Mouse (Mus musculus): ENCODE results near the gene Sept11. TPM values are rescaled to one million over a fixed set of nuclear protein-coding genes. Genes with fewer than 3 reads are reported as not detected.

Sept11 gene
- polyA plus RNA-seq, 1 experiment from 2014 or later = 261 TPM

GRCm38 (mm10) chr5:93051041-93051440, 42.2 kb upstream of the Sept11 start:
- DNase-seq (ENCODE audit: low spot score) (no peak), ATAC-seq (replicated peaks; ENCODE audit: insufficient number of reproducible peaks, low FRiP score, low TSS enrichment, low read depth) (no peak)
- Histone ChIP-seq H3K9ac (replicated peaks; ENCODE audit: low read length) (no peak overlapping the region), H3K4me3 (ENCODE audit: low read depth, low read length) (no peak overlapping the region), H3K27me3 (ENCODE audit: control insufficient read depth, insufficient read depth, low read length) (peaks cover 5% of the 10 kb centered on the region), H3K27ac (replicated peaks; ENCODE audit: low read depth, low read length) (no peak overlapping the region), H3K4me2 (ENCODE audit: low read depth, low read length) (no peak overlapping the region), H3K36me3 (replicated peaks; ENCODE audit: control insufficient read depth, insufficient read depth, low read depth, low read length) (no peaks in the 10 kb centered on the region), H3K9me3 (replicated peaks; ENCODE audit: control insufficient read depth, low read length) (no peaks in the 10 kb centered on the region), H3K4me1 (ENCODE audit: control insufficient read depth, insufficient read depth, low read length) (no peaks in the 10 kb centered on the region)
- 50% methylated on average over 5 of the region's 5 CpGs for WGBS

GRCm38 (mm10) chr5:93051951-93052350, 41.3 kb upstream of the Sept11 start:
- no peaks in the 10 kb centered on the region for H3K27me3 ChIP-seq (ENCODE audit: control insufficient read depth, insufficient read depth, low read length)
- H3K4me2 ChIP-seq (ENCODE audit: low read depth, low read length) = no peak overlapping the region
- H3K4me1 ChIP-seq (ENCODE audit: control insufficient read depth, insufficient read depth, low read length) = no peaks in the 10 kb centered on the region
- no peaks in the 10 kb centered on the region for H3K9me3 ChIP-seq (replicated peaks; ENCODE audit: control insufficient read depth, low read length)
- ATAC-seq (replicated peaks; ENCODE audit: insufficient number of reproducible peaks, low FRiP score, low TSS enrichment, low read depth) = no peak
- no peak for DNase-seq (ENCODE audit: low spot score)
- no peak overlapping the region for H3K27ac ChIP-seq (replicated peaks; ENCODE audit: low read depth, low read length)
- WGBS = 90% methylated on average over 9 of the region's 9 CpGs
- no peak overlapping the region for H3K4me3 ChIP-seq (ENCODE audit: low read depth, low read length)
- no peak overlapping the region for H3K9ac ChIP-seq (replicated peaks; ENCODE audit: low read length)
- no peaks in the 10 kb centered on the region for H3K36me3 ChIP-seq (replicated peaks; ENCODE audit: control insufficient read depth, insufficient read depth, low read depth, low read length)

GRCm38 (mm10) chr5:93053606-93054397, 39.4 kb upstream of the Sept11 start:
- H3K9me3 ChIP-seq (replicated peaks; ENCODE audit: control insufficient read depth, low read length) = no peaks in the 10 kb centered on the region
- no peak overlapping the region for H3K4me3 ChIP-seq (ENCODE audit: low read depth, low read length)
- no peaks in the 10 kb centered on the region for H3K27me3 ChIP-seq (ENCODE audit: control insufficient read depth, insufficient read depth, low read length)
- 45% methylated on average over 8 of the region's 8 CpGs for WGBS
- H3K36me3 ChIP-seq (replicated peaks; ENCODE audit: control insufficient read depth, insufficient read depth, low read depth, low read length) = no peaks in the 10 kb centered on the region
- ATAC-seq (replicated peaks; ENCODE audit: insufficient number of reproducible peaks, low FRiP score, low TSS enrichment, low read depth) (no peak), DNase-seq (ENCODE audit: low spot score) (no peak)
- no peaks in the 10 kb centered on the region for H3K4me1 ChIP-seq (ENCODE audit: control insufficient read depth, insufficient read depth, low read length)
- no peak overlapping the region for H3K27ac ChIP-seq (replicated peaks; ENCODE audit: low read depth, low read length)
- H3K4me2 ChIP-seq (ENCODE audit: low read depth, low read length) = no peak overlapping the region
- no peak overlapping the region for H3K9ac ChIP-seq (replicated peaks; ENCODE audit: low read length)

- no peak overlapping the region for H3K4me3 ChIP-seq (ENCODE audit: low read depth, low read length)
- no peak overlapping the region for H3K4me2 ChIP-seq (ENCODE audit: low read depth, low read length)
- no peak overlapping the region for H3K27ac ChIP-seq (replicated peaks; ENCODE audit: low read depth, low read length)
- no peak for ATAC-seq (replicated peaks; ENCODE audit: insufficient number of reproducible peaks, low FRiP score, low TSS enrichment, low read depth)
- DNase-seq (ENCODE audit: low spot score) = no peak
- WGBS = 87% methylated on average over 4 of the region's 4 CpGs
- no peaks in the 10 kb centered on the region for H3K27me3 ChIP-seq (ENCODE audit: control insufficient read depth, insufficient read depth, low read length)
- no peaks in the 10 kb centered on the region for H3K9me3 ChIP-seq (replicated peaks; ENCODE audit: control insufficient read depth, low read length)
- no peaks in the 10 kb centered on the region for H3K4me1 ChIP-seq (ENCODE audit: control insufficient read depth, insufficient read depth, low read length)
- no peaks in the 10 kb centered on the region for H3K36me3 ChIP-seq (replicated peaks; ENCODE audit: control insufficient read depth, insufficient read depth, low read depth, low read length)
- no peak overlapping the region for H3K9ac ChIP-seq (replicated peaks; ENCODE audit: low read length)
Observed at GRCm38 (mm10) chr5:93060865-93061264, 32.4 kb upstream of the Sept11 start.

DNA sequence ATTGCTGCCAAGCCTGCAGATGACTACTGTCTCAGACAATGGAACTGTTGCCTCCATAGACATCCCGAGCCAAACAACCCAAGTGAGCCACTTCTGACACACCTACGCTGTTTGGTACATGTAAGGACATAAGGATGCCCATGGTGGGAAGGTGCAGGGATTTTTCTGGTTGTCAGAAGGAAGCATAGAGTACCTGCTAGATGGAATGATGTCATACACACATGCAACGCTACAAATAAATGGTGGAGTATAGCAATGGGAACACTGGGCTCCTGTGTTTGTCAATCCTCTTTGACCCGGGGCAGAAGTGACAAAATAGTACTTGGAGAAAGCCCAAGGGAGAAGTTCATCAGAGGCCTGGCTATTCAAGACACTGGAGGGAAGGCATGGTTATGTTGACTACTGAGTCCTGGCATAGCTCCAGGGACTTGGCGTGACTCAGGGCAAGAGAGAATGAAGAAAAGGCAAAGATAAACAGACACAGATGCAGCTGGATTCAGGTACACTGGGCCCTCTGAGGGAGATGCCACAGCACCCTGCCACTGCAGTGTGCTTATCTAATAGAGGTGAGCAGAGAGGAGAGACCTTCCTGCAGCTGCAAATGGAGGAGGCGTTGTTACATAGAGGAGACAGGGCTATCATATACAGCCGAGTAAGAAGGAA, 15.4 kb upstream of the Sept11 start:
- DNase-seq (ENCODE audit: low spot score) (no peak), ATAC-seq (replicated peaks; ENCODE audit: insufficient number of reproducible peaks, low FRiP score, low TSS enrichment, low read depth) (no peak)
- H3K4me1 ChIP-seq (ENCODE audit: control insufficient read depth, insufficient read depth, low read length) = no peaks in the 10 kb centered on the region; the same call in 1 of the 2 replicates
- no peak overlapping the region for H3K4me3 ChIP-seq (ENCODE audit: low read depth, low read length)
- H3K9ac ChIP-seq (replicated peaks; ENCODE audit: low read length) = no peak overlapping the region
- no peaks in the 10 kb centered on the region for H3K36me3 ChIP-seq (replicated peaks; ENCODE audit: control insufficient read depth, insufficient read depth, low read depth, low read length)
- no peaks in the 10 kb centered on the region for H3K9me3 ChIP-seq (replicated peaks; ENCODE audit: control insufficient read depth, low read length)
- H3K4me2 ChIP-seq (ENCODE audit: low read depth, low read length) = no peak overlapping the region
- H3K27me3 ChIP-seq (ENCODE audit: control insufficient read depth, insufficient read depth, low read length) = no peaks in the 10 kb centered on the region
- H3K27ac ChIP-seq (replicated peaks; ENCODE audit: low read depth, low read length) = no peak overlapping the region
- 77% methylated on average over 7 of the region's 7 CpGs for WGBS

DNA sequence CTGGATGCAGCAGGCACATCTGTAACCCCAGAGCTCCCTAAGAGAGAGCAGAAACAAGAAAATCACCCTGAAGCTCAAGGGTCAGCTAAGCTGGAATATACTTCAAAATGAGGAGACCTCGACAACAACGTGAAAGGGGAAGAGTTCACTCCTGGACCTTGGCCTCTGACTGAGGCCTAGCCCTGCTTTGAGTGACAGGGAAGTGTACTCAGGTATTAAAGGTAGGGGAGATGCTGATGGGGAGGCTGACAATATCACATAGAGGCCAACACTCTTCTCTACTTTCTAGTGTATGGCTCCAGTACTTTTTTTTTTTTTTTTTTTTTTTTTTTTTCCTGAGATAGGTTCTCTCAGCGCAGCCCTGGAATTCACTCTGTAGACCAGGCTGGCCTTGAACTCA, 13.6 kb upstream of the Sept11 start:
- no peaks in the 10 kb centered on the region for H3K9me3 ChIP-seq (replicated peaks; ENCODE audit: control insufficient read depth, low read length)
- H3K36me3 ChIP-seq (replicated peaks; ENCODE audit: control insufficient read depth, insufficient read depth, low read depth, low read length) = no peaks in the 10 kb centered on the region
- no peaks in the 10 kb centered on the region for H3K27me3 ChIP-seq (ENCODE audit: control insufficient read depth, insufficient read depth, low read length)
- H3K4me3 ChIP-seq (ENCODE audit: low read depth, low read length) = no peak overlapping the region
- H3K9ac ChIP-seq (replicated peaks; ENCODE audit: low read length) = no peak overlapping the region
- no peaks in the 10 kb centered on the region; the same call in 1 of the 2 replicates for H3K4me1 ChIP-seq (ENCODE audit: control insufficient read depth, insufficient read depth, low read length)
- no peak overlapping the region for H3K27ac ChIP-seq (replicated peaks; ENCODE audit: low read depth, low read length)
- WGBS = 80% methylated on average over 3 of the region's 3 CpGs
- ATAC-seq (replicated peaks; ENCODE audit: insufficient number of reproducible peaks, low FRiP score, low TSS enrichment, low read depth) (no peak), DNase-seq (ENCODE audit: low spot score) (no peak)
- H3K4me2 ChIP-seq (ENCODE audit: low read depth, low read length) = no peak overlapping the region

DNA sequence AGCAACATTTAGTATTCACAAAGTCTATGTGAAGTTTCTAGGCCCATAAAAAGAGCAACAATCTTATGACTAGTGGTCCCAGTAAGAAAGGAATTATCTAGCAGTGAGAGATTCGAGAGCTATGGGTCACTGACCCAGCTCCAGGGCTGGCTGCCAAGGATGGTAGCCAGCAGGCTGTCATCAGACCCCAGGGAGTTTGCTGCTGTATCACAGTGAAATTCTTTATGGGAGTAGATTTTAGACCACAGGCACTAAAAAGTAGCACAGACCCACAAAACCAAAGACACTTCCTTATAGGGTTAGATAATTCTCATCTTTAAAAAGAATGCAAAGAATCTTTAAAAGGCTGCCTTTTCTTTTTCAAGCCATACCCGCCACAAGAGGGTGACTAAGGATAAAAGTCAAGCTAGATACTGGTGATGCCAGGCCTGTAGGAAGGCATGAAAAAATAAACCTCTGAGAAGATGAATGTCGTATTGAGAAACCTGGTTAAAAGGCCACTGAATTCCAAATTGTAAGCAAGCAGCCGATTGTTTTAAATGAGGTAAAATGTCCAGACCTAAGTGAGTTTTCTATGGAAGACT, 8.1 kb upstream of the Sept11 start:
- H3K4me3 ChIP-seq (ENCODE audit: low read depth, low read length) = no peak overlapping the region
- 57% methylated on average over 4 of the region's 4 CpGs for WGBS
- no peak overlapping the region for H3K9ac ChIP-seq (replicated peaks; ENCODE audit: low read length)
- H3K4me1 ChIP-seq (ENCODE audit: control insufficient read depth, insufficient read depth, low read length) = no peaks in the 10 kb centered on the region
- no peaks in the 10 kb centered on the region for H3K27me3 ChIP-seq (ENCODE audit: control insufficient read depth, insufficient read depth, low read length)
- H3K27ac ChIP-seq (replicated peaks; ENCODE audit: low read depth, low read length) = no peak overlapping the region
- DNase-seq (ENCODE audit: low spot score) = no peak
- no peak for ATAC-seq (replicated peaks; ENCODE audit: insufficient number of reproducible peaks, low FRiP score, low TSS enrichment, low read depth)
- no peaks in the 10 kb centered on the region for H3K36me3 ChIP-seq (replicated peaks; ENCODE audit: control insufficient read depth, insufficient read depth, low read depth, low read length)
- no peak overlapping the region for H3K4me2 ChIP-seq (ENCODE audit: low read depth, low read length)
- no peaks in the 10 kb centered on the region for H3K9me3 ChIP-seq (replicated peaks; ENCODE audit: control insufficient read depth, low read length)

GRCm38 (mm10) chr5:93085900-93086299, 7.3 kb upstream of the Sept11 start:
- Histone ChIP-seq H3K36me3 (replicated peaks; ENCODE audit: control insufficient read depth, insufficient read depth, low read depth, low read length) (no peaks in the 10 kb centered on the region), H3K4me2 (ENCODE audit: low read depth, low read length) (no peak overlapping the region), H3K9me3 (replicated peaks; ENCODE audit: control insufficient read depth, low read length) (no peaks in the 10 kb centered on the region), H3K27me3 (ENCODE audit: control insufficient read depth, insufficient read depth, low read length) (no peaks in the 10 kb centered on the region), H3K27ac (replicated peaks; ENCODE audit: low read depth, low read length) (no peak overlapping the region), H3K4me1 (ENCODE audit: control insufficient read depth, insufficient read depth, low read length) (no peaks in the 10 kb centered on the region), H3K4me3 (ENCODE audit: low read depth, low read length) (no peak overlapping the region), H3K9ac (replicated peaks; ENCODE audit: low read length) (no peak overlapping the region)
- DNase-seq (ENCODE audit: low spot score) (no peak), ATAC-seq (replicated peaks; ENCODE audit: insufficient number of reproducible peaks, low FRiP score, low TSS enrichment, low read depth) (no peak)
- WGBS = 88% methylated on average over 4 of the region's 4 CpGs

All from embryonic facial prominence, embryonic 11.5 days (tissue).